Mouse (Mus musculus) retina, adult 2 months (tissue): ENCODE results near the gene Svopl.

Experiments used
- DNase-seq: peaks from one replicate; pipeline ENCODE4 v3.0.0-alpha.2; 2012; ENCODE audit warnings: low read depth, low spot score

The Svopl gene

GRCm38 (mm10) chr6:38046838-38047237 is at the start of gene Svopl:
Gene Svopl, minus strand, starts transcription at chr6:38046996.
- DNase-seq: no peak

GRCm38 (mm10) chr6:38094701-38095100 is 47.9 kb upstream of the Svopl start:
- DNase-seq: no peak

- no peak for DNase-seq
Observed at GRCm38 (mm10) chr6:38092539-38092938, 45.7 kb upstream of the Svopl start.

GRCm38 (mm10) chr6:38087242-38088026 is 40.6 kb upstream of the Svopl start:
- no peak for DNase-seq

- DNase-seq: no peak
Observed at GRCm38 (mm10) chr6:38083204-38083603, 36.4 kb upstream of the Svopl start.

GRCm38 (mm10) chr6:38081727-38082341 is 35.0 kb upstream of the Svopl start:
- no peak for DNase-seq

- no peak for DNase-seq
Observed at GRCm38 (mm10) chr6:38080364-38080763, 33.6 kb upstream of the Svopl start.

- DNase-seq: no peak
Observed at GRCm38 (mm10) chr6:38073592-38073991, 26.8 kb upstream of the Svopl start.

- DNase-seq: no peak
Observed at GRCm38 (mm10) chr6:38072137-38072796, 25.5 kb upstream of the Svopl start.

- no peak for DNase-seq
Observed at GRCm38 (mm10) chr6:38071256-38071655, 24.5 kb upstream of the Svopl start.

- peak; percentile 46 for DNase-seq
Observed at GRCm38 (mm10) chr6:38066215-38066614, 19.4 kb upstream of the Svopl start.

- DNase-seq: no peak
Observed at GRCm38 (mm10) chr6:38065501-38066122, 18.8 kb upstream of the Svopl start.

GRCm38 (mm10) chr6:38065122-38065500 is 18.3 kb upstream of the Svopl start:
- no peak for DNase-seq

- DNase-seq: no peak
Observed at GRCm38 (mm10) chr6:38064621-38065020, 17.8 kb upstream of the Svopl start.

GRCm38 (mm10) chr6:38058805-38059204 is 12.0 kb upstream of the Svopl start:
- DNase-seq: no peak

- DNase-seq: no peak
Observed at GRCm38 (mm10) chr6:38055471-38056330, 8.9 kb upstream of the Svopl start.

GRCm38 (mm10) chr6:38049601-38050000 is 2.8 kb upstream of the Svopl start:
- no peak for DNase-seq

- DNase-seq: no peak
Observed at GRCm38 (mm10) chr6:38048800-38049561, 2.2 kb upstream of the Svopl start.

GRCm38 (mm10) chr6:38048003-38048402 is 1.2 kb upstream of the Svopl start:
- no peak for DNase-seq

- DNase-seq: no peak
Observed at GRCm38 (mm10) chr6:38032801-38033566, 13.8 kb downstream of the Svopl start.
